Mouse (Mus musculus) liver, postnatal 0 days (tissue): ENCODE measurements around the gene Avl9. TPM values are rescaled to one million over a fixed set of nuclear protein-coding genes. Genes with fewer than 3 reads are reported as not detected.
A peak's percentile ranks its signal among the peaks of the same experiment; 100 is the strongest.

ENCODE experiments used
- ATAC-seq: fragments of 200-750 bp; cut with Nextera tagmentation; 2 replicates; pipeline ENCODE4 v1.8.0; 2017; ENCODE audit warnings: mild to moderate bottlenecking, moderate library complexity
- DNase-seq: peaks from one replicate; pipeline ENCODE4 v3.0.0-alpha.2; 2016
- H3K27ac ChIP-seq: fragments of 300-500 bp; sonication (generic); 2 replicates; pipeline ENCODE4 v1.5.1; 2014; ENCODE audit warnings: antibody characterized with exemption, moderate library complexity, mild to moderate bottlenecking, low read depth
- H3K27me3 ChIP-seq: fragments of 300-500 bp; sonication (generic); 2 replicates; pipeline ENCODE4 v1.6.1; 2014; ENCODE audit warnings: low read length, control low read depth, mixed read lengths; ENCODE audit not compliant: insufficient read depth
- H3K36me3 ChIP-seq: fragments of 300-500 bp; sonication (generic); replicated peaks from 2 replicates; pipeline ENCODE4 v1.6.1; 2014; ENCODE audit warnings: mild to moderate bottlenecking, control low read depth, low read length, moderate library complexity, mixed read lengths; ENCODE audit not compliant: insufficient read depth
- H3K4me1 ChIP-seq: fragments of 300-500 bp; sonication (generic); 2 replicates; pipeline ENCODE4 v1.6.1; 2014; ENCODE audit warnings: antibody characterized with exemption, mild to moderate bottlenecking, control low read depth; ENCODE audit not compliant: insufficient read depth
- H3K4me2 ChIP-seq: fragments of 300-500 bp; sonication (generic); 2 replicates; pipeline ENCODE4 v1.6.1; 2014; ENCODE audit warnings: low read depth, mild to moderate bottlenecking, low read length, moderate library complexity, mixed read lengths
- H3K4me3 ChIP-seq: fragments of 300-500 bp; sonication (generic); 2 replicates; pipeline ENCODE4 v1.5.1; 2014; ENCODE audit warnings: low read depth, low read length
- H3K9ac ChIP-seq: fragments of 300-500 bp; sonication (generic); replicated peaks from 2 replicates; pipeline ENCODE4 v1.6.1; 2014; ENCODE audit warnings: mild to moderate bottlenecking, moderate library complexity
- H3K9me3 ChIP-seq: fragments of 300-500 bp; sonication (generic); 2 replicates; pipeline ENCODE4 v1.6.1; 2016; ENCODE audit warnings: mild to moderate bottlenecking, control low read depth, low read length, mixed read lengths
- CTCF ChIP-seq: sonication (generic); IDR thresholded peaks from 2 replicates; pipeline ENCODE4 v1.5.1; 2016; ENCODE audit warnings: antibody characterized with exemption, low read depth
- EP300 ChIP-seq: IDR thresholded peaks from 2 replicates; pipeline ENCODE4 v1.6.1; 2016; ENCODE audit warnings: antibody characterized with exemption, low read depth, mild to moderate bottlenecking
- WGBS: fragments of 180-500 bp; shearing (Covaris S2); extraction: QIAGEN DNeasy Blood & Tissue Kit; methylation state at CpG from one replicate; pipeline ENCODE4 v1.1.7; 2014; ENCODE audit not compliant: insufficient replicate concordance; 5-methylcytosine and 5-hydroxymethylcytosine counted together
- polyA plus RNA-seq: library from polyadenylated mRNA; unstranded; fragments of >200 nt; fragmentation: Nextera tagmentation; extraction: Ambion mirVana; gene quantifications from 2 replicates; pipeline ENCODE4 v1.2.1, GENCODE M21; 2015

The Avl9 gene
- polyA plus RNA-seq, 1 experiment from 2014 or later: 3.3 TPM

DNA sequence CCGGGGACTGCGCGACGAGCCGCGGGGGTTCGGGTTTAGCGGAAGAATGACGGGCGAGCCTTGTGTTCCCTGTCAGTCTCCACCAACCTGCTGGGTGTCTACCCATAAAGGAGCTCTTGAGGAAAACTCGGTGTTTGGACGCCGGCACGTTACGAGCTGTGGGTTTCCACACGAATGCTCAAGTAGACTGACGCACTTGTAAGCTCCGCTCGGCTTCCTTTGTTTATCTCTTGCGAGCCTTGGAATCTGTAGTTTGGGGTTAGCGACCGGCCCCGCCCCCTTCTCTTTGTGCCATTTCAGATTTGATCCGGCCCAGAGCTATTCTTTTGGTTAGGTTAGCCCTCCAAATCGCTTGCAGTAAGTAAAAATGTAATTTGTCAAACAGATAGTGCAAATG, 569 bp downstream of the Avl9 start:
- Histone ChIP-seq H3K4me2 (peak overlapping the region; percentile 84), H3K27me3 (no peaks in the 10 kb centered on the region), H3K4me3 (peak overlapping the region; percentile 81), H3K27ac (peak overlapping the region; percentile 97), H3K4me1 (peaks cover 15% of the 10 kb centered on the region), H3K9ac (peak overlapping the region; percentile 85), H3K9me3 (no peaks in the 10 kb centered on the region), H3K36me3 (no peaks in the 10 kb centered on the region)
- TF ChIP-seq EP300: no peak
- no peak for TF ChIP-seq CTCF
- WGBS: under 1% methylated on average over 25 of the region's 25 CpGs
- ATAC-seq (peak; percentile 9), DNase-seq (no peak)

DNA sequence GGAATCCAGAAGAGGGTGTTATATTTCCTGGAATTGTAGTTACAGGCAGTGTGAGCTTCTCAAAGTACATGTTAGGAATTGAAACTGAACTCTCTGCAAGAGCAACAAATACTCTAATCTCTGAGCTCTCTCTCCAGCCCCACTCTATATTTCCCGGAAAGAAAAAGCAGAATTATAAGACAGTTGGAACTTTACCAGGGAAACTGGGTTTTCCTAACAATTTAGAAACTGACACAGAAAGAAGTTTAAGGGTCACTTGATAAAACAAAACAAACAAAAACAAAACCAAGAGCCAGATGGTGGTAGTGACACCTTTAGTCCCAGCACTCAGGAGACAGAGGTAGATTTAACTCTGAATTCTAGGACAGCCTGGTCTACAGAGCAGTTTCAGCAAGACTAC, 4.4 kb downstream of the Avl9 start:
- Histone ChIP-seq H3K4me3 (no peak overlapping the region), H3K9me3 (no peaks in the 10 kb centered on the region), H3K36me3 (peaks cover 6% of the 10 kb centered on the region; the same call in 1 of the 2 replicates), H3K27ac (no peak overlapping the region), H3K4me2 (no peak overlapping the region), H3K9ac (no peak overlapping the region), H3K4me1 (peaks cover 15% of the 10 kb centered on the region), H3K27me3 (no peaks in the 10 kb centered on the region)
- 64% methylated on average over 1 of the region's 1 CpGs for WGBS
- DNase-seq (no peak), ATAC-seq (no peak)
- no peak for TF ChIP-seq EP300
- TF ChIP-seq CTCF: no peak

DNA sequence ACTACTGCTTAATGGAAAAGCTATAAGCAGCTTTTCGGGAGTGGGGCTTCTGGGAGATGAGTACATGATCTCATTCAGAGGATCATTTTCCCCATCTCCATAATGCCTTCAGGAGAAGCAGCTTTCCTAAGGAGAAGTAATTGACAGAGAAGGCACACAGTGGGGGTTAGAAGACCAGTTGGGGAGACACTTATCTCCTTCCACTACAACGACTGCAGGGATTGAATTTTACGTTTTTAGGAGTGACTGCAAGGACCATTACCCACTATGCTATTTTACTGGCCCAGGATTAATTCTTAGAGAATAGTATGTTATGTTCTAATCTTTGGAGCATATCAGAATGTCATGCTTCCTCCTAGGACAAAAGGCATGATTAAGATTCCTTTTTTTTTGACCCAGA, 6.2 kb downstream of the Avl9 start:
- ATAC-seq: no peak
- WGBS: 71% methylated on average over 3 of the region's 3 CpGs
- TF ChIP-seq CTCF (no peak), EP300 (no peak)

DNA sequence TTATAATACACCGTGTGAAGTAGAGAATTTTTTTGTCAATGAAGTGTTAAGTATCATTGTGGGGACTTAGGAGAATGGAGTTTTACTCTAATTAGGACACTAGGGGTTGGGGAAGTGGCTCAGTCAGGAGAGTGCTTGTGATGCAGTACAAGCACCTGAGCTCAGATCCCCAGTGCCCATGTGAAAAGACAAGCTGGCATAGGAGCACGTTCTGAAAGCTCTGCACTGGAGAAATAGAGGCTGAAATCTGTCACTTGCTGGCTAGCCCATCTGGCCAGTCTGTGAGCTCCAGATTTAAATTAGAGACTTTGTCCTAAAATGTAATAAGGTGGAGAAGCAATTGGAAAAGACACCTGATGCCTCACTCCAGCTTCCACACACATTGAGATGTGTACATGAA, 17.8 kb downstream of the Avl9 start:
- DNase-seq (no peak), ATAC-seq (no peak)
- Histone ChIP-seq H3K4me2 (no peak overlapping the region), H3K9me3 (no peaks in the 10 kb centered on the region), H3K27ac (no peak overlapping the region), H3K36me3 (peaks cover 56% of the 10 kb centered on the region), H3K4me1 (no peaks in the 10 kb centered on the region), H3K27me3 (no peaks in the 10 kb centered on the region), H3K4me3 (no peak overlapping the region), H3K9ac (no peak overlapping the region)
- 79% methylated on average over 2 of the region's 2 CpGs for WGBS
- no peak for TF ChIP-seq EP300
- no peak for TF ChIP-seq CTCF

More for the DNA sequence above, 6.2 kb downstream of the Avl9 start:
- peaks cover 15% of the 10 kb centered on the region for H3K36me3 ChIP-seq
- no peaks in the 10 kb centered on the region for H3K9me3 ChIP-seq
- H3K27ac ChIP-seq: no peak overlapping the region
- no peak overlapping the region for H3K4me2 ChIP-seq
- H3K27me3 ChIP-seq: no peaks in the 10 kb centered on the region
- no peak overlapping the region for H3K4me3 ChIP-seq
- no peak overlapping the region for H3K9ac ChIP-seq
- peaks cover 15% of the 10 kb centered on the region for H3K4me1 ChIP-seq
- DNase-seq: no peak

DNA sequence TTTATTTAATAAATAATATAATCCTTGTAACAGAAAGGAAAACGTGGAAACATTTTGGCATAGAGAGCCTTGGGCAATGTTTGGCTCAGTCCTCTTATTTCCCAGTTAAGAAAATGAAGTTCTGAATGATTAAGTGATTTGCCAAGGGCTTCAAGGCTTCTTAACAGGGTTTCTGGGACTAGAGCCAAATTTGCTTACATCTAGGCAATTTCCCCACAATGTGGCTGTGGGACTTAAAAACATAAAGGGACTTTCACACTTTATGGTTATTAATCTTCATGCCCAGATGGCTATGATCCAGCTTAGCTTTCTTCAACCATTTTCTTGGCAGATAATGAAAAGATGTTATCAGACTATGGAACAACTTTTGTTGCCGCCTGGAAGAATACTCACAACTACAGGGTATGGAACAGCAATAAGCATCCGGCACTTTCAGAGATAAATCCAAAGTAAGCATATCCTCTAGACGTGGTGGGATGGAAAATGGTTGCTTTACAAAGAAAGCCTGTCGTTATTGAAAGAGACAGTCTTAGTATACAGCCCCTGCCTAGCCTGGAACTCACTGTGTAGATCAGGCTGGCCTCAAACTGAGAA, 31.3 kb downstream of the Avl9 start:
- no peak for TF ChIP-seq EP300
- ATAC-seq: no peak
- no peaks in the 10 kb centered on the region for H3K4me1 ChIP-seq
- no peak overlapping the region for H3K4me2 ChIP-seq
- no peak overlapping the region for H3K4me3 ChIP-seq
- H3K9me3 ChIP-seq: no peaks in the 10 kb centered on the region
- WGBS: 79% methylated on average over 5 of the region's 5 CpGs
- no peaks in the 10 kb centered on the region for H3K27me3 ChIP-seq
- H3K36me3 ChIP-seq: peaks cover 27% of the 10 kb centered on the region
- no peak for DNase-seq
- no peak overlapping the region for H3K27ac ChIP-seq
- no peak overlapping the region for H3K9ac ChIP-seq

DNA sequence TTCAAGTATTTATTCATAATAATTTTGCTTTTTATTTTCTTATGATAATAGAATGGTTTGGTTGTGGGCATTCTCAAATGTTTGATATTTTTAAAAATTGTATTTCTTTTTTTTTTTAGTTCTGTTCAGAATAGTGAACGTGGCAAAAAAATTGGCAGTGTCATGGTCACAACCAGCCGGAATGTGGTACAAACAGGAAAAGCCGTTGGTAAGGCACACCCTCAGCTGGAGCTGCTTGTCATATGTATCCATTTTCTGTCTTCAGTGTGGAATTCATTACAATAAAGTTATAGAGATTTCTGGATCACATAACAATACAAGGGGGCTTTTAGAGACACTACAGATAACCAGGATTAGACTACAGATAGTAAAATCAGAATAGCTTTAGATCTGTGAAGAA, 39.0 kb downstream of the Avl9 start:
- WGBS: 76% methylated on average over 3 of the region's 3 CpGs
- H3K36me3 ChIP-seq: peaks cover 43% of the 10 kb centered on the region

DNA sequence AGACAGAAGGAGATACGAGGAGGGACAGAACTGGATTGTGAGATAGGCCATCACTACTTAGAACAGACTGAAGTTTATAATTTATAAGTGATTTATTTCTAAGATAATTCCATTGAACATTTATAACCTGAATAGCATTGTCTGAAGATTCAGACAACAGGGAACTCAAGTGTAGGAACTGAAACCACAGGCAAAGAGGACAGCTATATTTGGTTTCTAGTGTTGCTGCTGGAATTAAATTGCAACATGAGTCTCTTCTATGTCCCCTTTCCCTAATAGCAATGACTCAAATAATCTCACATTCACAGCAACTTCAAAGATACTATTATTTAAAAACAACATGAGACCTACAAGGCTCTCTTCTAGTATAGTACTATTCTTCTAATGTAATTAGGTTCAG, 41.4 kb downstream of the Avl9 start:
- Histone ChIP-seq H3K4me2 (no peak overlapping the region), H3K36me3 (peaks cover 48% of the 10 kb centered on the region), H3K4me3 (no peak overlapping the region), H3K4me1 (no peaks in the 10 kb centered on the region), H3K9me3 (no peaks in the 10 kb centered on the region), H3K27me3 (no peaks in the 10 kb centered on the region), H3K27ac (no peak overlapping the region), H3K9ac (no peak overlapping the region)
- WGBS: 71% methylated on average over 1 of the region's 1 CpGs
- DNase-seq: no peak
- no peak for ATAC-seq
- TF ChIP-seq EP300 (no peak), CTCF (no peak)

More for the DNA sequence above, 39.0 kb downstream of the Avl9 start:
- no peaks in the 10 kb centered on the region for H3K9me3 ChIP-seq
- TF ChIP-seq CTCF: no peak
- no peak for TF ChIP-seq EP300
- no peak overlapping the region for H3K27ac ChIP-seq
- no peaks in the 10 kb centered on the region for H3K4me1 ChIP-seq
- H3K9ac ChIP-seq: no peak overlapping the region
- no peak for DNase-seq
- no peak overlapping the region for H3K4me3 ChIP-seq
- no peak for ATAC-seq
- no peaks in the 10 kb centered on the region for H3K27me3 ChIP-seq
- H3K4me2 ChIP-seq: no peak overlapping the region
